Mouse (Mus musculus) frontal cortex, postnatal 10 days (tissue): ENCODE results near the gene Zbtb38.

Experiments used
- DNase-seq, 2 experiments: peaks; one replicate each; pipeline ENCODE4 v3.0.0; 2022; ENCODE audit warnings: low spot score in 2 of 2, mixed read lengths in 1 of 2

The Zbtb38 gene

DNA sequence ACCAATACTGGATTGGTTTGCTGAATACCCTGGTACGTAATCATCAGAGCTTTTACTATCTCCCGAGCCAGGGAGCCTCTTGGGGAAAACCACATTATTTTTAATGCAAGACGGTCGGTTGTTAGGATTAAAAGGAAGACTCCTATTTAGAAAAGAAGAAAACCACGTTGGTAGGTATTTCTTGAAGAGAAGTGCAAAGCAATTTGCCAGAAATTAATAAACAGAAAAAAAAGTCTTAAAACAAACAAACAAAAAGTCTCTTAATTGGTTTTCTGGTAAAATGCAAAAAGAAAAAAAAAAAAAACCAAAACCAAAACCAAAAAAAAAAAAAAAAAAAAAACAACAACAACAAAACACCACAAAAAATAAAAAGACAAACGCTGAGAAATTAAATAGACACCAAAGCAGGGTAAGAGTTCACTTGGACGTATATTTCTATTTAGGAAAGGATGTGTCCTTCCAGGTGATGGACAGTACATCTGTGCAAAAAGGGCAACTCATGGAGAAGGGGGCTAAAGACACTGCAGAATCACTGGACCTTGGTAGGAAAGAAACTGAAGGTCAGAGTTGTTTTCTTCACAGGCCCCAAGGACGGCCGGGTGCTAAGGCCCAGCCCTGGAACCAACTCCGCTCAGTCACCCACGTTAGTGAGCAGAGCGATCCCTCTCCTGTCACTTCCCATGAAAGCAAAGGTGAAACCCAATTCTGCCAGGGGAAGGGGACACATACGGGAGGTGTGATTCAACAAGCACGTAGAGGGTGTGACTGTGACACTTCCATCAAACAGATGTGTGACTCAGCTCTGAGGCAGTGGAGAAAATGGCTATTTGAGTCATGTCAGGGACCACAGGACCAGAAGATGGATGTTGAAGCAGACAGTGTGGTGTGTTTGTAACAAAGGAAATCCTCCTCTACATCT is 38.9 kb downstream of the Zbtb38 start:
- no peak for DNase-seq

DNA sequence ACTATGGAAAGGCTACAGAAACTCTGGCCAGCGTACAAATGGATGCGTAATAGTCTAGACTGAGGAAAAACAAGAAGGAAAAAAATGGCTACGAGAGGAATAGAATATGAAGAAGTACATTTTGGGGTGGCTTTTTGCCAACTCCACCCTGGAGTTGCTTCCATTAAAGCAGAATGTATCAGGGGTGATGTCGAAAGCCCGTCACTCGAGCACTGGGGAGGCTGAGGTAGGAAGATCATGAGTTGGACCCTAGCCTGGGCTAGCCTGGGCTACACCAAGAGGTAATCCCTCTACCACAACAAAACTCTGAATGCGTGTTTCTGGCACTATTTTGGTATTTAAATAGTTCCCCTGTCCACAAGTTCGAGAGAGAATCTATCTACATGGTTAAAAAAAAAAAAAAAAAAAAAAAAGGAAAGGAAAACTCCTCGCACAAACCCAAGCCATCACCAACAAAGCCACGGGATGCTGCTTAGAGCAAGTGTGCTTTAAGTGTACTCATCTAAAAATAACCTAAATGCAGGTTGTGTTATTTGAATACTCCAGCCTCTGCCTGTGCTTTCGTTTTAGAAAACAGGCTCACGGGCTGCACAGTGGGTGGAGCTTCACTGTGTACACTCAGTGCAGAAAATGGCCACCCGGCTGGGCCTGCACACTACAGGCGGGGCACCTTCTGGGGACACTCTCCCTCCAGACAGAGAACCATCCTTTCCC is 39.7 kb downstream of the Zbtb38 start:
- no peak for DNase-seq

DNA sequence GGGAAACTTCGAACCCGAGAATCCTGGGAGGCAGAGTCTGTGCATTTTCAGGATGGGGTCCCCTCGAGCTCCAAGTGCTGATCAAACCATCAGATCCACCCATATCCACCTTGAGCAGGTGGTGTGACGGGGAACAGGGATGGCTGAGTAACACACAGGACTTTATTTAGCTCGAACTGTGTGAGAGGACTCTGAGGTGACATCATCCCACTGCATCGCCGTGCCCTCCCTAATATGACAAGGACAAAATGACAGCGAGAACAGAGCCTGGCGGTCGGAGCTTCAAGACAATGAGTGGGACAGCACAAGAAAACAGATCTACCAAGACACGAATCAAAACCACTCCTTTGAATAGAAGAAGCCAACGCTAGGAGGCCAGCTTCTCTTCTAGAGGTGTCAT is 40.6 kb downstream of the Zbtb38 start:
- no peak for DNase-seq

DNA sequence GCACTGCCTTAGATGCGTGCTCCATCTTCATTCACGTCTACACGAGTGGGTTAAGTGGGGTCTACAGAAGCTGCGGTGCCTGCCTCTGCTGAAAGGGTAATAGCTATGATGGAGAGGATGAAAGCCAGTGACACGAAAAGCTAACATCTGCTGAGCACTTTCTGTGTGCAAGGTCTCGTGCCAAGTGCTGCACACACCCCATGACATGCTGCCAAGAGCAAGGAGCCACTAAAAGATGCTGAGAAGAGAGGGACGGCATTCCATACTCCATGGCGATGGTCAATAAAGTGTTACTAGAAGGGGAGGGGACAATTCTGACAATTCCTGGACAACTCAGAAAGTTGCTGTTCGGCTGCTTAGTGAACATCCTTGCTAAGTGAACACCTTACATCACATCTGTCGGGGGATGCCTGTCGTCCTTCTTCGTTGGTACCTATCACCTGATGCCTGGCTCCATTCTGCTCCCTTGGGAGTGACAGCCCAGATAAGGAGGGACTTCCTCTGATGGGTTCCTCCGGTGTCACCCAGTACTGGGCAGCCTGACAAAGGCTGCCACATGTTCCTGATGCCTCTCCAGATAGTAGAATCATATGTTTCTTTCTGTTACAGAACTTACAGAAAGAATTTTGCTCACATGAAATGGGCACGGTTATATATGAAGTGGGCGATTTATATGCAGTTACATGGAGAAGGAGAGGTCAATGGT is 42.2 kb downstream of the Zbtb38 start:
- no peak for DNase-seq

DNA sequence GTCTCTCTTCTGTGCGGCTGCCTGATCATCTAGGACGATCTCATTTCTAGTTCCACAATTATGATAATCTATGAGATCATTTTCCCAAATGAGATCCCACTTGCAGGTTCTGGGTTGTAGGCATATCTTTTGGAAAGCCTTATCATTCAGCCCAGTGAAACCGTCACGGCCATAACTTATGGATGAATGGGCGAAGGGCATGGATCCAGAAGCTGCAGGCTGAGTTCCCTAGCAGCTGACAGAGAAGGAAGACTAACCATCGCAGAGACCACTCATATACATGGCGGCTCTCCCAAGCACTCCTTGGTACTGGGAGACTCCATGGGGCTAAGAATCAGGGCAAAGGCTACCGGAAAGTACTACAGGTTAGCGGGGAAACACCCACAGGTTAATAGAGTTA is 43.7 kb downstream of the Zbtb38 start:
- DNase-seq, result no peak

DNA sequence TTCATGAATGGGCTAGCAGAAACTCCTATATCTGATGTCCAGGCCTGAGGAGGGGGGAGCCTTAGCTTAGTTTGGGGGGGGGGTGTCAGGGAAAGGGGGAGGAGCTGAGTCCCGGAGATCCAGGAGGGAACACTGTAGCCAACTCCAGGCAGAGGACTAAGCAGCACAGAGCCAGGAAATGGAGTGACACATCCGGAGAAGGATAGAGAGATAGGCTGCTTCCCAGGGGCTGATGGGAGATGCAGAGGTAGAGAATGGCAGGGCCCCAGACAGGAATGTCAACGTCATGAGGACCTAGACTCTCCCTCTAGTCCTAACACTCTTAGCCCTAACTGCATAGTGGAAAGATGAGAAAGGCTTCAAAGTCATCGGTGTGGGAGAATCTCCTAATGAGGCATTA is 44.7 kb downstream of the Zbtb38 start:
- no peak for DNase-seq

DNA sequence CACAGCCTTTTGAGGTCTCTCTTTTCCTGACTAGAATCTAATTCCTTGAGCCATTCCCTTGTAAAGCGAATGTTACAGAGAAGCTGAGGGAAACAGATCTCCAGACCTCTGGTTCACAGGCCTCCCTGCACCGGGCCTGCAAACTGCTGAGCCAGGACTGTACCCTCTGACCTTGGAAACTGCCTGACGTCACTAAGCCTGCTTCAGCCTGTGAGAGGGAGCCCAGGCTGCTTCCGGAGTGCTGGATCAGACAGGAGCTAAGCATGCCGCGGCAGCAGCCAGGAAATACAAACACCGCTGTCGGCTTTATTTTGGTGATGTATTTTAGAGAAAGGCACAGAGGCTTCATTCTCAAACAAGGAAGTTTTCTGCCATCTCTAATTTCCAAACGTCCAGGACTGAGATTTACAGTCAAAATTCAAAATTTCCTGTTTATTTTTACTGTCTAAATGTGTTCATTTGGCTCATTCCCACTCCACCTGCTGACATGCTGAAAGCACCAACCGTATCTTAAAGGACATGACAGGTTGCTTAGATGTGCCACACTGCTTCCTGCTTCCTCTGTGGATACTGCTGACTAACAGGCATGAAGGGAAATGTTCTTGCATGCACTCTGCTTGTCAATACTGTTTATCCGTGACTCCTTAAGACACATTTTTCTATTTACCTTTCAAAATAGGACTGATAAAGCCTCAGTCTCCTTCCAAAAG is 46.9 kb downstream of the Zbtb38 start:
- DNase-seq, result no peak

DNA sequence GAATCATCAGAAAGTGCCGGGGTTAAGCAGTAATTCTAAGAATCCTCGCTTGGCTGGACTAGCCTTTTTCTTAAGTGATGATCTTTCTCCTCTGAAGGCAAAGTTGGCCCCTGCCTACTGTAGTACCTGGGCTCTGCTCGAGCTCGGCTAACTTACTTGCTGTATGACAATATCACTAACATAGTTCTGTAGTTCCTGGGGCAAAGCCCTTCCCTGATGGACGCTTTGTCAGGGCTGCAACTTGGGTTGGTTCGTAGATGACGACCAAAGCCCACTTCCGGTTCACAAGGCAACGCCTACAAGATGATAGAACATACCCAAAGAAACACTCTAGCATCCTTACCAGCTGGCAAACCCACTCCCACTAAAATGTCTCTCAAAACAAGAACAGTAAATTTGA is 47.7 kb downstream of the Zbtb38 start:
- no peak for DNase-seq

DNA sequence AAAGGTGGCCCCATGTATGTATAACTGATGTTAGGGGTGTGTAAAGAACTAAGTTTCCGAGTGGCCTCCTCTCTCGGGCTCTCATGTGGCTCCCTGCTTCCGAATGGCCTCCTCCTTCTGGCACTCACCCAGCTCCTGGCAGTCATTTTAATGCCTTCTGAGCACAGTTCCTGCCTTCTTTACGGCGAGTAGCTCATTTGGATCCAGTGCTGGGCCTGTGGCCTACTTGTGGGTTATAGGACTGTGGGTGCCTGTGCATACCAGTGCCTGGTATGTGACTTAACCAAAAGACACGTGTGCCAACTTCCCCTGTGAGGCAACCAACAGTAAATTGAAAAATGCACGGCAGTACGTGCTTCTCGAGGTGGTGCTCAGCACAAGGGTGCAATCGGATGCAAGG is 50.7 kb downstream of the Zbtb38 start:
- no peak for DNase-seq

DNA sequence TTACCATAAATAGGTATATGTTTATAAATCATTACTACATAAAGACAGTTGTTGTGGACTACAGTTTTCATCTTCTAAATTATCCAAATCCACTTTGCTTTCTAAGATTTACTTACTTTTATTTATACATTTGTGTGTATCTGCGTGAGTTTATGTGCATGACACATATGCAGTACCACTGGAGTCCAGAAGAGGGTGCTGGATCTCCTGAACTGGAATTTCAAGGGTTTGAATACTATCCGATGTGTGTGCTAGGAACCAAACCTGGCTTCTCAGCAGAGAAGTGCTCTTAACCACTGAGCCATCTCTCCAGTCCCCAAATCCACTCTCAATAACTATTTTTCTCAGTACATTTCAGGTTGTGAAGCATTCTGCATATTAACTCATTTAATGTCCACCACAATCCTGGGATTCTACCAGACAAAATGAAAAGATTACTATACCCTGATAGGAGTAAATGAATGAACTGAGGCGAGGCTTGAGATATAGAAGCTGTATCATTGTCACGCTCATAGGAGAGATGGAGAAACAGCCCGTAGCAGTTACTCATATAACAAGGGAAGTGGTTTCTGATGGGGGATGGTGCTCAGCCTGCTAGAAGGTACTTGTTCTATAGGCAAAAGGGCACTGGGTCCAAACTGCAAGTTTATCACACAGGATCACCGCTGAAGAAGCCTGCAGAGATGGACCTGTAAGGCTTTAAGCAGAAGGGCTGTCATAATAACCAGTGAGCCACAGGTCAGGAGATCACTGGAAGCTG is 53.2 kb downstream of the Zbtb38 start:
- DNase-seq, result no peak

DNA sequence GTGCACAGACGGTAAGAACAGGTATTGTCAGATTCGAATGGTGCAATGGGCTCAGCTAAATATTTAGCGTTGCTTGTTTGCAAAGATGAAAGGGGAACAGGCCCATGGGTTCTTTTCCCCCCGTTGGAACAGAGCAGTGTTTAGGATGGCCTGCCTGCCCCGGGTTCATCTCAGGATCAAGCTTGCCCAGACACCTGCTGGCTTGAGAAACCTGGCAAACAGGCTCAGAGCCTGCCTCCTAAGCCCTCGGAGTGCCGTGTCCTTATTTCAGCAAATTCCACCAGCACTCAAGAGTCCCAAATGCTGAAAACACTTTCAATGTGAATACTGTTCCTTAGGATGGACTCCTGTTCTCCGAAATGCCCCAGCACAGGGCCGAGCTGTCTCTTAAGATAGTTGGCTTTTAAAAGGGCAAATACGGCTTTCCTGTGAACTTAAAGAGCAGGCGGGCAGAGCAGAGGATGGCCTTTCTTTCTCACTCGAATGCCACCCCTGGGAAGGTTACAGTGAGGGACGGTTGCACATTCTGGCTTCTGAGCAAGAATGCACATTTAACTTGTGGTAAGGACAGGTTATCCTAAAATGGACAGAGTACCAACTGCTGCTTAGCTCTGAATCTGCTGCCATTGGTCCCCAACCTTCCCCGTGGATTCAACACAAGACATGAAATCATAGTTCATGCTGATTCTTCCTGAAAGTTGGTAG is 55.7 kb downstream of the Zbtb38 start:
- DNase-seq, result no peak

DNA sequence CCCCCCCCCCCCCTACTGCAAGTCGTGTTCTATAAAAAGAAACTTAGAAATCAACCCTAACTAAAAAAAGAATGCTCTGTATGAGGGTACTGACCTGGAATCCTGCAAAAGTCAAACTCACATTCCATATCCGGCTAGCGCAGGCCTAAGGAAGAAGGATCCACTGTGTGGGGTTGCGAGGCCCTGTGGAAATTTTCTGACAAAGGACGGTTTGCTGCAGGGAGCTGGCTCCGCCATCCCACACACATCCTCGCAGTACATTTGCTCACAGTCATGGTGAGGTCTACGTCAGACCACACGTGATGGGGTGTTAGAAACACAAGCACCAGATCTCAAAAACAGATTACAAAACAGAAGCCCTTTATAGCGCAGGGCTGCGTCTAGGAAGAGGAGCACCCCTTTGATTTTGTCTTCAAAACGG is 56.5 kb downstream of the Zbtb38 start:
- no peak for DNase-seq

DNA sequence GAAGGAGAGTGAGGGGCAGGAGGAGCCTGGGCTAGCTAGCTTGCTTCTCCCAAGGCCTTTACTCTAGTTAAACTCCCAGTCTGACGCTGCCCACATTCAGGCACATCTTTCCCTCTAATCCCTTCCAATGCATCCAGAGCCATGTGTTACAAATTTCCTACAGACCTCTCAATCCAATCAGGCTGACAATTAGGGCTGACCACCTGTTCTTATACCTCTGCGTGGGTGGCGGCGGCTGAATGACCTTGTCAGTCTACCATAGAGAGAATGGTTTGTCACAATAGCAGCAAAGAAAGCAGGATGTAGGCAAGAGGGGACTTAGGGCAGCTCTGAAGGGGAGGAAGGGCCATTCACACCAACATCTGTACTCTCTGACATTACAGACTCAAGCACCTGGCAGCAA is 62.2 kb downstream of the Zbtb38 start:
- no peak for DNase-seq

DNA sequence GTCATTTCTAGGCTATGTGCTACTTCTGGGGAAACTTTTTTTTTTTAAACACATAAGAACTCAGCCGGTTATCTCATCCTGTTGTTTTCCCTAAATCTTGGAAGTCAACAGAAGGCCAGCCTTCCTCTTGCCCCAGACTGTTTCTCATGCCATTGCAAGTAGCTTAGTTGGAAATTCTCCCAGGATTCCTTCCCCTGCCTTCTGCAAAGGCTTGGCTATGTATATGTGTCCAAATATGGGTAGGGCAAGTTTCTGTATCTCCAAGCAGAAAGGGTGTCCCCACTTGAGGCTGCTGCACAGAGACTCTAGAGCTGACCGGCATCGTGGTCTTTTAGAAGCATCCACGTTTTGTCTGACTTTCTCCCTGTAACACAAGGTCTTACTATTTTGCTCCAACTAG is 63.6 kb downstream of the Zbtb38 start:
- DNase-seq, result no peak

DNA sequence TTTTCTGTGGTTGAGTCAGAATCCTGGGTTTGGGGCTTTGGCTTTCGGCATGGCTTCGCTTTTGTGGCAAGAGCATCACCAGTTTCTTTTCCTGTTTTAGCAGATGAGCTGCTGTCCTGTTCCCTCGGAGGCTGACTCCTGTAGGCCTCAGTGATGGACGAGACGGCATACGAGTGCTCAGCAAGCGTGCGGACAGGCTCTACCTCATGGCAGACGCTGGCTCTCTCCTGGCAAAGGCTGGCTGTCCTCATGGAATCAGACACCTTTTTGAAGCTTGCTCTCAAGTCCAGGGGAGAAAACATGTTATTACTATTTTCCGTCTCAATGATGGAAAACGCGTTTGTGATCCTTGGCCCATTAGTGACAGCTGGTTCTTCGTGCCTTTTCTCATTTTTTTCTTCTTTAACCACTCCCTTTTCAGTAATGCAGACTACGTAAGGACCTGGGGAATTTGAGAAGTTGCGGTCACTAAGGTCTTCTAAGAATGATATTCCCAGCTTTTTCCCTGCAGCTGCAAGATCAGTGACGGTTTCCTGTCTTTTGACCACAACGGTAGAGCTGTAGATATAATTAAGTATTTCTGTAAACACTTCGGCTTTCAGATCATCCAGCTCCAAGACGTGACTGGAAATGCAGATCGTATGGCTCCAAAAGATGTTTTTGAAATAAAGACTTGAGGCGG is 64.3 kb downstream of the Zbtb38 start:
- DNase-seq, result no peak

DNA sequence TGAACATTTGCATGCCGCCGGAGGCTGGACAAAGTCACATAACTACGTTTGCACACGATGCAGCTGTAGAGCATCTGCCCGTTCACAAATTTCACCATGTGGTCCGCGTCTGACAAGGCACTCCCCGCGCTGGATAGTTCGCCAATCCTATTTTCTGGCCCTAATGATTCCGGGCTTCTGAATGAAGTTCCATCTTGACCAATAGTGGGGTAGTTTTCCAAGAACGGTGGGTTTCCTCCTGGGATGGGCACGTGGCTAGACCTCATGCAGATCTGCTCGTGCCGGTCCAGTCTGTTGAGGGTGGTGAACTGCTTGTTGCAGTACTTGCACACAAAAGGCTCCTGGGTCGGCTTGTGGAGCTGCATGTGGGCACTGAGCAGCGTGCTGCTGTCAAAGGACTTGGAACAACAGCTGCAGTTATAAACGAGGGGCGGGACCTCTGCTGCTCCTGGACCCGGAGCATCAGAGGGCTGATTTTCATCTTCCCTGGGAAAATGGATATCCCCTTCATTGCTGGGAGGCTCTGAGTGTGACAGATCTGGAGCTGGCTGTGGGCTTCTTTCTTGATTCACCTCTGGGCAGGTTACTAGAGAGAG is 64.9 kb downstream of the Zbtb38 start:
- no peak for DNase-seq

DNA sequence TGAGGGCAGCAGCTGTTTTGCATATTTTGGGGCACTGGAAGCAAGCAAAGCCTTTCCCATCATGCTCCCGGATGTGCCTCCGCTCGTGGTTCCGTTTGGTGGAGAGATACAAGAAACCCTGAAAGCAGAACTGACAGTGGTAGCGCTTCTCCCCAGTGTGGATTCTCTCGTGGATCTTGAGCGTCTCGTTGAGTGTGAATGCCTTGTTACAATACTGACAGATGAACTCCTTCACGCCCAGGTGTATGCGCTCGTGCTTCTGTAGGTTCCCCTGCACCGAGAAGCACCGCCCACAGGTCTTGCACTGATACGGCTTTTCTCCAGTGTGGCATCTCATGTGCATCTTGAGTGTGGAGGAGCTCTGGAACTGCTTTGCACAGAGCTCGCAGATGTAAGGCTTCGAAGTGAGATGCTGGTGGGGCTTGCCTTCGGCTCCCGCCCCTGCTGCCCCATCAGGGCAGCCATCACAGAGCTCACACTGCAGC is 67.0 kb downstream of the Zbtb38 start:
- DNase-seq, result no peak

DNA sequence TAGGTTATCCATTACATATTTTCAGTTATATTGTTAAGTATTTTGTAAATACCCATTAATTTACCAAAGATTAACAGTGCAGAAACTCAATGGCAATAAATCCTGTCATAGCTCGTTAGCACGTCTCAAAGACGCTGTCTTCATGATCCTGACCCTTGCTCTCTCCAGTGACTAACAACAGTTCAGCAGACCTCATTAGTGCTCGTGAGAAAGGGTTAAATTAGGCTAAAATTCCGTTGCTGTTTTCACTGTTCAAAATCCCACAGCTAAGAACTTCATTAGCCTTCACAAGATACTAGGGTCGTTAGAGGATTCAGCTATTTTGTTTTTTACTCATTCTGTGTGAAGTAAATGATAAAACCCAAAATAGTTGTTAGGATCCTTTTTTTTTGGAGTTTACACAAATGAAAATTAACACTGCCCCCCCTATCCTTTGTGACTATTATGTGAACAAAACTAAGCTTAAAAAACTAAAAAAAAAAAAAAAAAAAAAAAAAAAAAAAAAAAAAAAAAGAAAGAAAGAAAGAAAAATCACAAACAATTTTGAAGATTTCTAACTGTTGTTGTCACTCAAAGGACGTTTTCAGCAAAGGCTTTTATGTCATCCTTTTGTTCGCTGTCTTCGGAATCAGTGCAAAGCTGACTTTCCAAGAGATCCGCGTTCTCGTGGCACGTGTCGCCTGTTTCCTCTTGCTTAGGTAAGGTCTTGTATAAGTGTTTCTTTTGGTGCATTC is 67.6 kb downstream of the Zbtb38 start:
- DNase-seq, result no peak
